Mouse (Mus musculus): Measurements from ENCODE around the gene Ttyh1.
"Not testable (repeated sequence)": the region's sequence is repeated elsewhere in the genome, so short reads cannot be mapped to it uniquely, and the experiment has no call there.

Ttyh1 gene

GRCm38 (mm10) chr7:4144766-4145551 lies 25.8 kb downstream of the Ttyh1 start:
- DNase-seq = no peak

GRCm38 (mm10) chr7:4145552-4146190 lies 26.5 kb downstream of the Ttyh1 start:
- DNase-seq = peak; percentile 65

- DNase-seq = no peak
Measured at GRCm38 (mm10) chr7:4146241-4147180, 27.3 kb downstream of the Ttyh1 start.

- no peak for DNase-seq
Measured at GRCm38 (mm10) chr7:4147371-4147770, 28.2 kb downstream of the Ttyh1 start.

- DNase-seq = no peak
Measured at GRCm38 (mm10) chr7:4147836-4148235, 28.6 kb downstream of the Ttyh1 start.

GRCm38 (mm10) chr7:4148341-4149208 lies 29.4 kb downstream of the Ttyh1 start:
- peak; percentile 23 for DNase-seq

GRCm38 (mm10) chr7:4149209-4150054 lies 30.2 kb downstream of the Ttyh1 start:
- peak; percentile 90 for DNase-seq

GRCm38 (mm10) chr7:4150059-4150541 lies 30.9 kb downstream of the Ttyh1 start, which contains the start of gene Leng9:
Gene Leng9, minus strand, starts transcription at chr7:4150374.
- peak; percentile 64 for DNase-seq

- DNase-seq = peak; percentile 78
Measured at GRCm38 (mm10) chr7:4150811-4151221, 31.6 kb downstream of the Ttyh1 start.

- DNase-seq = no peak
Measured at GRCm38 (mm10) chr7:4151241-4151640, 32.0 kb downstream of the Ttyh1 start.

GRCm38 (mm10) chr7:4154356-4154755 lies 35.1 kb downstream of the Ttyh1 start:
- no peak for DNase-seq

- DNase-seq = no peak
Measured at GRCm38 (mm10) chr7:4154976-4155375, 35.8 kb downstream of the Ttyh1 start.

GRCm38 (mm10) chr7:4161596-4161995 lies 42.4 kb downstream of the Ttyh1 start:
- DNase-seq = not testable (repeated sequence)

- no peak for DNase-seq
Measured at GRCm38 (mm10) chr7:4163571-4164072, 44.4 kb downstream of the Ttyh1 start.

- peak; percentile 60 for DNase-seq
Measured at GRCm38 (mm10) chr7:4164090-4164910, 45.1 kb downstream of the Ttyh1 start, which contains the start of gene Cdc42ep5. Gene Cdc42ep5, minus strand, starts transcription at chr7:4164860.

GRCm38 (mm10) chr7:4165286-4165685 lies 46.1 kb downstream of the Ttyh1 start:
- DNase-seq = no peak

- no peak for DNase-seq
Measured at GRCm38 (mm10) chr7:4167098-4167497, 47.9 kb downstream of the Ttyh1 start.

GRCm38 (mm10) chr7:4170193-4170938 lies 51.2 kb downstream of the Ttyh1 start:
- DNase-seq = no peak

- peak; percentile 37 for DNase-seq
Measured at GRCm38 (mm10) chr7:4178438-4178837, 59.2 kb downstream of the Ttyh1 start.
